Mouse (Mus musculus): ENCODE measurements around the gene Dcaf6.

Dcaf6 gene

DNA sequence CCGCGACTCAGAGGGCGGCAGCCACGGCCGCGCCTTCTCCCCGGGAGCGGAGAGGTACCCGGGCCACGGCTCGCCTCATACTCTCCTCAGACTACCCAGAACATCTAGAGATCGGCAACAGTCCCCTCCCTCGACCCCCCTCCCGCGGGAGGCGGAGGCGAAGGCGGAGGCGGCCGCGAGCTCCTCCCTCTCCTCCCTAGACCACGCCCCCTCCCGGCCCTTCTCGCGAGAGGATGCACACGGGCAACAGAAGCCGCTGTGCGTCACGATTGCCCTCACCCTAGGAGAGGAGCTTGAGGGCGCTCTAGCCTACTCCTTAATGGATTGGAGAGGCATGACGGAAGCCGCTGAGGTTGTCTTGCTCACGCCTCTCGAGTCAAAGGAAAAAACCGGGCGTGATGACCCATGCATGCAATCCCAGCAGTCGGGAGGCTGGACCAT is at the start of gene Dcaf6, which contains the start of gene Mpc2:
Dcaf6 (minus strand) TSS at position 116 of the 441 bp plus-strand sequence.
Mpc2 (plus strand) TSS at position 278 of the 441 bp plus-strand sequence.
- peak; percentile 100 for DNase-seq (ENCODE audit: low spot score)

GRCm38 (mm10) chr1:165506303-165506702 is 46.0 kb upstream of the Dcaf6 start:
- DNase-seq (ENCODE audit: low spot score), result no peak

DNA sequence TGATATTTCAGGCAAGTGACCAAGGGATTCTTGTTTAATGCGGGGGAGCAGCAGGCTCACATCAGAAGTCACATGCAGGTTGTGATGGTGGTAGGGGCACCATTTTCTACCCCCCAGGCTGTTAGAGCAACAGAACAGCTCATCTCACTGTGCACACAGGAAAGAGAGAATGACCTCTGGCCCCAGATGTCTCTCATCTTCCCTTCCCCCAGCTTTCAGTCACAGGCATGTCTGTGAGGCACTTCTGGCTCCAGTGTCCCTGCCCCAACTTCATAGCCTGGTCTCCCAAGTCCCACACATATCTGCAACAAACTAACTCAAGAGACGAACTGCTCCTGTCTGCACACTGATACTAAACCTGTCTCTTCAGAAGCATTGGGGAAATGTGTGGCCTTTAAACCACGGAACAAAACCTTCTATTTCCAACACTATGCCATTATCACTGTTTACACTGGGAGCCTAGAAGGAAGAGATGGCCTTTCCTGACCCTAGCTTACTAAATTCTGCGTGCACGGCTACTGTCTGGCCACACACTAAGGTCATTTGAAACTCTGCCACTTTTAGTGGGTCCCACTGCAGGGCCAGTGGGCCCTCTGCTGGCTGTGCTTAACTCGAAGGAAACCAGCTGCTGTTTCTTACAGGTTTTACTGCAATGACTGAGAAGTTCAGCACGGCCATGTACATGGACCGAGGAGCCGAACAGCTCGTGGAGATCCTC is 43.2 kb upstream of the Dcaf6 start:
- DNase-seq (ENCODE audit: low spot score), result peak; percentile 59

DNA sequence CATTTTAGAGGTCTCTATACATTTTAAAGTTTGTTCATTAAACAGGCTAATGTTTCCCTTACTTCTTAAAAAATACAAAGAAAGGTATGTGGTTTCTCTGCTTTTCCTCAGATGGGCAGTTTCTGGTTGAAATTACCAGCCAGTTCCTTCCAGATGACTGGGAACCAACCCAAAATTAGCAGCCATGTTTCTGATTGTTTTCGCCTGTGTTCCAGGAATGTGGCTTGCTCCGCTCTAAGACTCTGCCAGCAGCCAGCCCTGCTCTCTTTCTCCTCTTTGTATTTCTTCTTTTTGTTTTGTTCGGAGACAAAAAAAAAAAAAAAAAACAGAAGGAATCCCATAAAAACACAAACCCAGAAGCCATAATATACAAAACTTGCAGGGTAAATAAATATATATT is 38.6 kb upstream of the Dcaf6 start:
- DNase-seq (ENCODE audit: low spot score), result no peak

DNA sequence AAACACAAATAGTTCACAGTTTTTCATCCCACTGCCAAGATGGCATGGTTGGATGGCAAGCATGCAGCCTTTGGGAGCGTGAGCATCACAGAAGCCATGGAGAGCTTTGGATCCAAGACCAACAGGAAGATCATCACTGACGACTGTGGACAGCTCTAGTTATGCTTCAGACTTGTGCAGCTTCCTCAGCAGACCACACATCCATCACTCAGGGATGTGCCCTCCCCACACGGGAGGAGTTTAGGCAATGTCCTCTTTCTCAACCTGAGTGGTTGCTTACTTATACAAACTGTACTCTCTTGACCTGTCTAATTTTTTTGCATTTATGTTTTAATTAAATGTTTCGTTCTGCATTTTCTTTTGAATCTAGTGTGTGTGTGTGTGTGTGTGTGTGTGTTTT is 28.9 kb upstream of the Dcaf6 start:
- no peak for DNase-seq (ENCODE audit: low spot score)

DNA sequence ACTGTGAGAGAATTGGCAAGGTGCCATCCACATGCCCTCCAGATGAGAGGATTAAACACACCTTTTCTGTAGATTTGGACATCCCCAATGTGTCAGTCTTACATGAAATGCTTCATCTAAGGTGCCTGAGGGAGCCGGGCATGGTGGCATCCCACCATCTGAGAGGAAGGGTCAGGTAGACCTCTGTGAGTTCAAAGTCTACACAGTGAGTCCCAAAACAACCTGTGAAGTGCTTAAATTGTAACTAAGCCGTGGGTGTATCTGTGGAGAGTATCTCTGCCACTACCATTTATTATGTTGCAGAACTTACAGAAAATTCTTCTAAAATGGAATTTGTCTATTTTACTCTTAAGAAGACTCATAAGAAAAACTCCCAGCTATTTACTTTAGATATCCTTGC is 25.8 kb upstream of the Dcaf6 start:
- DNase-seq (ENCODE audit: low spot score), result no peak

GRCm38 (mm10) chr1:165484688-165485233 is 24.5 kb upstream of the Dcaf6 start, which contains the start of gene Adcy10:
Adcy10 (plus strand) TSS chr1:165485183.
- DNase-seq (ENCODE audit: low spot score), result no peak

DNA sequence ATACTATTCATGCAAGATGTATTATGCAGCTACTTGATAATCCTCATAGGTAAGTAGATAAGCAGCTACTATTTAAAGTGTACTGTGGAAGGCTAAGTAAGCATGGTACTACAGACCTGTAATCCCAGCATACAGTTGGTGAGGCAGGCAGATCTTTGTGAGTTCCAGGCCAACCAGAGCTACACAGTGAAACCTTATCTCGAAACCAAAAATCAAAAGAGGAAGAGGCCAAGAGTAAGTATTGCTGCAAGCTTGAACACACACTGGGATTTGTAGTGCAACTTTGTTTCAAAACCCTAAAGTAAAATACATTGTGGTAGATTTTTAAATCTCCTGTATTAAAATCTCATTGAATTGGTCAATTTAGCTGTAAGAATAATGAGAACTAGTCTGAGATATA is 11.2 kb upstream of the Dcaf6 start:
- no peak for DNase-seq (ENCODE audit: low spot score)

DNA sequence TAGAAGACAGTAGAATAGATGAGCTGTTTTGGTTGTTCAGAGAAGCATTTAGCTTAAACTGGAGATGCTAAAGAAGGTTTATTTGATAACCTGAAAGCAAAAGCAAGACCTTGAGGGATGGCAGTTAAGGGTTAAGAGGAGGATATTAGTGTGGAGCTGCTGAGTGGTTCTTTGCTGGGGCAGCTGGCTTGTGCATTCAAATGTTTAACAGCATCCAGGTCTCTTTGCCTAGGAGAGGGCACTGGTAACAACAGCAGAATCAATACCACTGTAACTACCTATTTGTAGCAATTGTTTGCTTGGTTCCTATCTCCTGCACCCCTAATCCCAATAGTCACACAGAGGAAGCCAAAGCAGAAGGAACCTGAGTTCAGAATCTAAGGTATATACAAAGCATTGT is 9.4 kb upstream of the Dcaf6 start:
- DNase-seq (ENCODE audit: low spot score), result no peak

DNA sequence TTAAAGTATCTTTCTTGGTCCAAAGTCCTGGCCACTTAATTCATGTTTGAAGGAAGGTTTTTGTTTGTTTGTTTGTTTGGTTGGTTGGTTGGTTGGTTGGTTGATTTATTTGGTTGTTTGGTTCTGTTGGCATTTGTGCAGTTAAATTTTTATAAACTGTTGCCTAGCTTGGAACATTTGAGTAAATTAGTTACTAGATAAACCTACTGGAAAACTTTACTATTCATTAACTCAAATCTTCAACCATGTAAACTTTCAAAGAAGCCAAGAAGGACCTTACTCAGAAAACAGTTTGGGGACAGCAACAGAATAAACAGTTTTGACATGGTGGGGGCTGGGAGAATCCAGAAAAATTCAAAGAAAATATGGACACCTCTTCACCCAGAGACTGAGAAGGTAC is 8.7 kb upstream of the Dcaf6 start:
- no peak for DNase-seq (ENCODE audit: low spot score)

GRCm38 (mm10) chr1:165464574-165464973 is 4.3 kb upstream of the Dcaf6 start:
- DNase-seq (ENCODE audit: low spot score), result no peak

GRCm38 (mm10) chr1:165462861-165463260 is 2.6 kb upstream of the Dcaf6 start:
- no peak for DNase-seq (ENCODE audit: low spot score)

- no peak for DNase-seq (ENCODE audit: low spot score)
Observed at GRCm38 (mm10) chr1:165461681-165462080, 1.4 kb upstream of the Dcaf6 start.

DNA sequence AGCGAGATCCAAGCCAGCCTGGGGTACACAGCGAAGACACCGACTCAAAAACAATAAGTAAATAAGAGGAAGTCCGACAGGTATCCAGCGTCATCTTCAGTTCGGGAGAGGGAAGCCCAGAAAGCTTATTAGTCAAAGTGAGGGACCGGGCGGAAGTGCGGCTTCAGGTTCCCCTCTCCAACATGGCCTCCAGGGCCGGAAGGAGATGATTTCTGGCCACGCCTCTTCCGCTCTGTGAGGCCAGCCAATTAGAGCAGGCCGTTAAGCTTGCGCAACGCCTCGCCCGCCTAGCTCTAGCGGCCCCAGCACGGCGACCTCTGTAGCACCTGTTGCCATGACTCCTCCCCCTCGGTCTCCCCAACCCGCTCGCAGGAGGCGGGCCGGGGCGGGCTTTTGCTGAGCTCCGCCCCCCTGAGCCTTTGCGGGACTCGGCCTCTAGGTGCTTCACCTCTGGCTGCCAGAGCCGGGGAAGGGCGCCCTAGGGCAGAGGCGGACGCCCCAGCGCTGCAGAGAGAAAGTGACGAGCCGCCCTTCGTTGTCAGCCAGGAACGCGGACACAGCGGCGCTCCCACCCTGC is 614 bp upstream of the Dcaf6 start:
- DNase-seq (ENCODE audit: low spot score), result peak; percentile 99

DNA sequence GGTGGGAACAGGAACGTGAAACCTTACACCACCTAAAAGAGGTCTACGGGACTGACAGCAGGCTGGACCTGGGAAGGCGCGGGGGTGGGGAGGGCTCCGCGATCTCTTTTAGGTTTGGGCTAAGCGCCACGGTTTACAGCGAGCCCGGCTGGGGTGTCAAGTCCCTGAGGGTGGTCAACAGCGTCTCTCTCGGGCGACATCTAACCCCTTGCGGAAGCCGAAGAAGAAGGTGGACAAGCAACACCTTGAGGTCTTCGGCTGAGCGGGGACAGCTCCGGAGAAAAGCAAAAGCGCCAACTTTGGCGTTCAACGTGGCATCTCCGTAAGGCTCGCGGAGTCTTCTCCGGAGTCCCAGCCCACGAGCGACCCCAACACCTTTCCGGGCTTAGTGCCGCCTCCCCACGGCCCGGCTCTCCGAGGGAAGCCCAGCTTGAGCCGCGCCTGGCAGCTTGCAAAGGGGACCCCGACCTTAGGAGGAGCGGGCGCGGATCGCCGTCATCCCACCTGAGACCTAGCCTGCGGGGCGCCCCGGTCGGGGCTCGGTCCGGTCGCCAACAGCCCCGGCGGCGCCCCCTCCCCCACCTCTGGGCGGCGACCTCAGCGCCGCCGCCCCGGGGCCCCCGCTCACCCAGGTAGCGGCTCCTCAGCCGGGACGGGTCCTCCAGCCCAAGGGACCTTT is 633 bp downstream of the Dcaf6 start:
- DNase-seq (ENCODE audit: low spot score), result peak; percentile 61

DNA sequence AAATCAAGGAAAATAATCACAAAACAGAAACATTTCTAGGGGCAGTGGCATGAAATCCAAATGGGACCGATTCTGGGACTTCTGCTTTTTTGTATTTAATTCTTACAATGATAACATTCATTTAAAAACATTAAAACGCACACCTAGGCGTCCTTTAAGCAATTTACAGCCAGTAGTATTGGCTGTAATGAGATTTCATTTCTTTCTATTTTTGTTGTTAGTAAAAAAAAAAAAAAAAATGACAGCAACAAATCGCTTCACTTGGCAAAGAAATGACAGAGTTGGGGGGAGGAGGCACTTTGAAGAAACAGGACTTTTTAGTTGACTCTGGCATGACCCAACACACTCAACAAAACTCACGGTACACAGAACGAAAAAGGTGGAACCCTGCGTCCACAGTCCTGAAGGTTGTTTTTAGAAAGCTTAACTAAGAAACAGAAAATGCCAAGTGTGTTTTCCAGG is 1.2 kb downstream of the Dcaf6 start:
- no peak for DNase-seq (ENCODE audit: low spot score)

DNA sequence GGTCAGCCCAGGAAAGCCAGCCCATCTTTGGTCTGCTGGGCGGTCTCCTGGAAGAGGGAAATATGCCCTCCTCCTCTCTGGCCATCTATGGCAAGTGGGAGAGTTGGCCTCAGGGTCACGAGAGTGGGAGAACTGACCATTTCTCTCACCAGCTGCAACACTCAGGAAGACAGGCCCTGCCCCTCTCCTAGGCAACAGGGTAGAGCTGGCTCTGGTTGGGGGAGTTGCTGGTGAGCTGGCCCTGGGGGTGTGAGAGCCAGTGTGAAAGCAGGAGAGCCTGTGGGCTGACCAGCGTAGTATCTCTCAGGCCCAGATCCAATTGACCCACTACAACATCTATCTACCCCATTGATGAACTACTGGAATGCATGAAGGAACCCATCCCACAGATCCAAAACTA is 18.6 kb downstream of the Dcaf6 start:
- DNase-seq (ENCODE audit: low spot score), result no peak

DNA sequence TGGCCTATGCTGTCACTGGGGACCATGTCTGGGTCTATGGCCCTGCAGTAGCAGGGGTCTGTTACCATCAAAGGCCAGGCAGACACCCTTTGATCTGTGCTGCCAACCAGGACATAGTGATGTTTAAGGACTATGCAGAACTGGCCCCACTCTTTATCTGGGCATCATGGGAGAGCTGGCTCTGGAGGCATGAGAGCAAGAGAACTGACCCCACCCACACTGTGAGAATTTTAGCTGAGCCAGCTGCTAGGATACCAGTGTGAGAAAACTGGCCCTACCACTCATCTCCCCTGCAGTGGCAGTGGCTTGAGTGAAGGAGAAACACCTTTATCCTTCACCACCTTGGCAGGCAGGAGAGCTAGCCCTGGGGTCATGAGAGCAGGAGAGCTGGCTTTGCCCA is 19.1 kb downstream of the Dcaf6 start:
- no peak for DNase-seq (ENCODE audit: low spot score)

- no peak for DNase-seq (ENCODE audit: low spot score)
Observed at GRCm38 (mm10) chr1:165440788-165441187, 19.5 kb downstream of the Dcaf6 start.

GRCm38 (mm10) chr1:165438289-165439021 is 21.8 kb downstream of the Dcaf6 start:
- DNase-seq (ENCODE audit: low spot score), result no peak

DNA sequence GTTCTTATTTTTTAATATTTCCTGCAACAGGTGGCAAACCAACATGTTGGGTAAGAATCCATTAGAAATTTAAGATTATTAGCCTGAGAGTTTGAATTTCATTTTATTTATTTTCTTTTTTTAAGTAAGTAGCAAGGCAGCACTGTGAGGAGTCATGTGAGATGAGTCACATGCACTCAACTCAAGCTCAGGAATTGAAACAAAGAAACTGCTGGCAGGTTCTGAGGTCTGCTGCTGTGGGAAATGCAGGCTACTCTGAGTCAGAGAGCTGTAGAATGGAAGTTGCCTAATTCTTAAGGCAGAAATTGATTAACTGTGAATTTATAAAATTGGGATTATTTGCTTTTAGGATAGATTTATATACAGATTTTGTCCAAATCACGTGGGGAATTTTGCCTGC is 27.4 kb downstream of the Dcaf6 start:
- DNase-seq (ENCODE audit: low spot score), result no peak

- no peak for DNase-seq (ENCODE audit: low spot score)
Observed at GRCm38 (mm10) chr1:165426254-165426653, 34.0 kb downstream of the Dcaf6 start.
